Mouse (Mus musculus): ENCODE results near the gene Mtfr1l. TPM values are rescaled to one million over a fixed set of nuclear protein-coding genes. Genes with fewer than 3 reads are reported as not detected.

The Mtfr1l gene
- polyA plus RNA-seq, 1 experiment, result 59.7 TPM

DNA sequence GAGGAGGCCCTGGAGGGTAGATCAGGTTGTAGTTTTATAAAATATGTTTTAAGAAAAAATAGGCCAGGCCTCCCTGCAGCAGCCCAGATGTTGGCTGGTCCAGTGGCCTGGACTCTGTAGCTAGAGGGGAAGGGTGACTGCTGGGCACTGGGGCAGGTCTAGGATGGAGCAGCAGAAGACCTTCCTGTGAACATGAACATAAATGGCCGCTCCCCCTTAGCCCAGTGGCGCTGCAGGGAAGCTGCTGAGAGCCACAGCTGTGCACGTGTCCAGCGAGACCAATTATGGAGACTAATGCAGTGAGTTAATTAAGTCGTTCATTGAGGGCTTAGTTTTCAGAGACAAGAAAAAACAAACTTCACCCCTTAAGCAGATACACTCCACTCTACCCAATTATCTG is 9.4 kb downstream of the Mtfr1l start:
- no peak for TF ChIP-seq CTCF (IDR thresholded peaks at IDR 0.05; ENCODE audit: low read depth, low read length)
- TF ChIP-seq POLR2A (IDR thresholded peaks at IDR 0.05; ENCODE audit: borderline replicate concordance, low read depth, low read length), result no peak
- Histone ChIP-seq H3K27ac (ENCODE audit: insufficient read depth, low read depth, low read length) (peak overlapping the region; percentile 52), H3K4me1 (ENCODE audit: control insufficient read depth, insufficient read depth, low read length) (peaks cover 23% of the 10 kb centered on the region), H3K4me3 (ENCODE audit: insufficient read depth, low read length) (no peak overlapping the region)

DNA sequence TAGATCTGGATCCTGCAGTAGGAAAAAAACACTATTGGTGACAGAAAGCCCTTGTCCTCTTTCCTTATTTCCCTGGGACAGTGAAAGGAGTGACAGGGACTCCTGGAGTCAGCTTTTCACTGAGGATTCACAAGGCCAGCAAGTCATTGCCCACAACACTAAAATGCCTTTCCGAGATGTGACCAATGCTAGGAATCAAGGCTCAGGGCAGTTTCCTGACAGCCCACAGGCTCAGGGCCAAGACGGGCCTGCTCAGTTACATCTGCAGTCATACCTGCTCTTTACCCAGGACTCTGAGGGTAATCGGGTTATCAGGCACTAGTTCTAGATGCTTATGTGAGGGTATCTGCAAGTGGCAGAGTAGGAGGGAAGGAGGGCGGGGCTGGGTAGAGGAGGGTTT is 11.7 kb downstream of the Mtfr1l start:
- no peak overlapping the region for H3K27ac ChIP-seq (ENCODE audit: insufficient read depth, low read depth, low read length)
- TF ChIP-seq CTCF (IDR thresholded peaks at IDR 0.05; ENCODE audit: low read depth, low read length) (no peak), POLR2A (IDR thresholded peaks at IDR 0.05; ENCODE audit: borderline replicate concordance, low read depth, low read length) (no peak)
- H3K4me1 ChIP-seq (ENCODE audit: control insufficient read depth, insufficient read depth, low read length), result peaks cover 23% of the 10 kb centered on the region
- H3K4me3 ChIP-seq (ENCODE audit: insufficient read depth, low read length), result no peak overlapping the region

DNA sequence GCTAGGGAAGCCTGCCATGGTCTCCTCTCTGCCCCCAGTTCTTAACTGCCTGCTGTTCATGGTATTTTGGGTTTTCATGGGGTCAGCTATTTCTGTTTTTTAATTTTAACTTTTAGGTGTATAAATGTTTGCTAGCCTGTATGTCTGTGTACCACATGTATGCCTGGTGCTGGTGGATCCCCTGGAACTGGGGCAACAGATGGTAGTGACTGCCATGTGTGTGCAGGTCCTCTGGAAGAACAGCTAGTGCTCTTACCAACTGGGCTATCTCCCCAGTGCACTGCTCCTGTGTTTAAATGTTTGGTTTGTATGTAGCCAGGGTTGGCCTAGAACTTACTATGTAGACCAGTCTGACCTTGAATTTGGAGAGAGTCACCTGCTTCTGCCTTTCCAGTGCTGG is 15.9 kb downstream of the Mtfr1l start:
- Histone ChIP-seq H3K4me1 (ENCODE audit: control insufficient read depth, insufficient read depth, low read length) (peaks cover 34% of the 10 kb centered on the region), H3K4me3 (ENCODE audit: insufficient read depth, low read length) (no peak overlapping the region), H3K27ac (ENCODE audit: insufficient read depth, low read depth, low read length) (no peak overlapping the region)
- no peak for TF ChIP-seq CTCF (IDR thresholded peaks at IDR 0.05; ENCODE audit: low read depth, low read length)
- no peak for TF ChIP-seq POLR2A (IDR thresholded peaks at IDR 0.05; ENCODE audit: borderline replicate concordance, low read depth, low read length)

DNA sequence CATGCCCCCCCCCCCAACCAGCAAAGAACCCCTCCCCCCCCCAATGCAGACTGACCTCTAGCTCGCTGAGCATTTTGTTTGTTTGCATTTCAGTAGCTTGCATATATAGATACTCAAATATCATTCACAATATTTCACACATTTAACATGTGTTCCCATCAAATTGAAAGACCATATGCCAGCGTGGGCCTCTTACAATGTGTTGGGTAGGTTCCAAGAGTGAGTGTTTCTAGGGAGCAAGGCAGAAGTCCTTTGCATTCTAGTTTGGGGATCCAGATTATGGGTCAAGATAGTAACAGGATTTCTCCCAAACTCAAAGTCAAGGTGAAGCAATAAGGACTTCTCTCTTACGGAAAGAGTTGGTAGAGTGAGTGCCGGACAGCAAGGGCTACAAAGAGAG is 16.6 kb downstream of the Mtfr1l start:
- H3K4me1 ChIP-seq (ENCODE audit: control insufficient read depth, insufficient read depth, low read length), result peaks cover 37% of the 10 kb centered on the region
- no peak overlapping the region for H3K27ac ChIP-seq (ENCODE audit: insufficient read depth, low read depth, low read length)
- TF ChIP-seq POLR2A (IDR thresholded peaks at IDR 0.05; ENCODE audit: borderline replicate concordance, low read depth, low read length) (no peak), CTCF (IDR thresholded peaks at IDR 0.05; ENCODE audit: low read depth, low read length) (no peak)
- H3K4me3 ChIP-seq (ENCODE audit: insufficient read depth, low read length), result no peak overlapping the region

DNA sequence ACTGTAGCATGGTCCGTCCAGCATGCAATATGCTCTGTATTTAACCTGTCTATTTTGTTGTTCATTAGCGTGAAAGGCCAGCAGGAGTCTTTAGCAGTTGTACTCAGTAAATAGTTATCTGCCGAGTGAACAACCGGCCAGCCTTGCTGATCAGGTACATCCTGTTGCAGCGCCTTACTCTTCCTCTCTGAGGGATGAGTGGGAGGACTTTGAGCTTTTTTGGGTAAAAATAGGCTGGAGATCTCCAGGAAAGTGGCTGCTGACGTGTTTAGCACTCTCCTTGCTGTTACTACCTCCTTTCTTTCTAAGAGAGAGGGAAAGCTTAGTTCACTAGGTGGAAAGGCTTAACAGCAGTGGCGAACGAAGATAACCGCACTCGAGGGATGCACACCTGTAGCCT is 17.5 kb downstream of the Mtfr1l start:
- TF ChIP-seq POLR2A (IDR thresholded peaks at IDR 0.05; ENCODE audit: borderline replicate concordance, low read depth, low read length) (no peak), CTCF (IDR thresholded peaks at IDR 0.05; ENCODE audit: low read depth, low read length) (no peak)
- Histone ChIP-seq H3K27ac (ENCODE audit: insufficient read depth, low read depth, low read length) (no peak overlapping the region), H3K4me1 (ENCODE audit: control insufficient read depth, insufficient read depth, low read length) (peaks cover 40% of the 10 kb centered on the region), H3K4me3 (ENCODE audit: insufficient read depth, low read length) (no peak overlapping the region)

DNA sequence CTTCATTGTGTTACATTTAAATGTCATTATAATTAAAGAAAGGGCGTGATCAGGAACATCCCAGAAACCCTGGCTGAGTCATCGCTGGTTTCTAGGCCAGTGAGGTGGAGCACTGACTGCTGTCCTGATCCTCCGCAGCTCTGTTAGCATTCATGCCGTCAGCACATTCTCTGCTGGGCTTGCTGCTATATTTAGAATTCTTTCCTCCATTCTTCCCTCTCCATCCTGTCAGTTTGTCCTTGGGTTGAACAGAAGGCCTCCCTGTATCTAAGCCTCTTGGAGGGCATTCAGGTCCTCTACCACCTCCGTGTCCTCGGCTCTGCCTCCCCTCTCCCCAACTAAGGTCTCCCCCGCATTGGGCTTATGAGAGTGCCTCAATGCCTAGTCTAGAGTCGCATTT is 18.2 kb downstream of the Mtfr1l start:
- peak overlapping the region; percentile 55 for H3K27ac ChIP-seq (ENCODE audit: insufficient read depth, low read depth, low read length)
- H3K4me3 ChIP-seq (ENCODE audit: insufficient read depth, low read length), result no peak overlapping the region
- no peak for TF ChIP-seq POLR2A (IDR thresholded peaks at IDR 0.05; ENCODE audit: borderline replicate concordance, low read depth, low read length)
- no peak for TF ChIP-seq CTCF (IDR thresholded peaks at IDR 0.05; ENCODE audit: low read depth, low read length)
- H3K4me1 ChIP-seq (ENCODE audit: control insufficient read depth, insufficient read depth, low read length), result peaks cover 40% of the 10 kb centered on the region

DNA sequence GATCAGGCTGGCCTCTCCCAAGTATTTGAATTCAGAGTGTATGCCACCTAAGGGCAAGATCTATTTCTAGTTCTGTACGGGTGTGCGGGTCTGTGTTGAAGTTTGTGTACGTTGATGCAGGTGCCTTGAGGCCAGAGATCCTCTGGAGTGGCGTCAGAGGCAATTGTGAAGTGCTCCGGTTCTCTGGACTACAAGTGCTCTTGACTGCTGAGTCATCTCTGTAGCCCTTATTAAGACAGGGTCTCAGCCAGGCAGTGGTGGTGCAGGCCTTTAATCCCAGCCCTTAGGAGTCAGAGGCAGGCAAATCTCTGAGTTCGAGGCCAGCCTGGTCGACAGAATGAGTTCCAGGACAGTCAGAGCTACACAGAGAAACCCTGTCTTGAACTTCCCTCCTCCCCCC is 19.6 kb downstream of the Mtfr1l start:
- TF ChIP-seq POLR2A (IDR thresholded peaks at IDR 0.05; ENCODE audit: borderline replicate concordance, low read depth, low read length) (no peak), CTCF (IDR thresholded peaks at IDR 0.05; ENCODE audit: low read depth, low read length) (no peak)
- peak overlapping the region; percentile 17; the same call in 1 of the 2 replicates for H3K27ac ChIP-seq (ENCODE audit: insufficient read depth, low read depth, low read length)
- H3K4me1 ChIP-seq (ENCODE audit: control insufficient read depth, insufficient read depth, low read length), result peaks cover 40% of the 10 kb centered on the region
- no peak overlapping the region for H3K4me3 ChIP-seq (ENCODE audit: insufficient read depth, low read length)

DNA sequence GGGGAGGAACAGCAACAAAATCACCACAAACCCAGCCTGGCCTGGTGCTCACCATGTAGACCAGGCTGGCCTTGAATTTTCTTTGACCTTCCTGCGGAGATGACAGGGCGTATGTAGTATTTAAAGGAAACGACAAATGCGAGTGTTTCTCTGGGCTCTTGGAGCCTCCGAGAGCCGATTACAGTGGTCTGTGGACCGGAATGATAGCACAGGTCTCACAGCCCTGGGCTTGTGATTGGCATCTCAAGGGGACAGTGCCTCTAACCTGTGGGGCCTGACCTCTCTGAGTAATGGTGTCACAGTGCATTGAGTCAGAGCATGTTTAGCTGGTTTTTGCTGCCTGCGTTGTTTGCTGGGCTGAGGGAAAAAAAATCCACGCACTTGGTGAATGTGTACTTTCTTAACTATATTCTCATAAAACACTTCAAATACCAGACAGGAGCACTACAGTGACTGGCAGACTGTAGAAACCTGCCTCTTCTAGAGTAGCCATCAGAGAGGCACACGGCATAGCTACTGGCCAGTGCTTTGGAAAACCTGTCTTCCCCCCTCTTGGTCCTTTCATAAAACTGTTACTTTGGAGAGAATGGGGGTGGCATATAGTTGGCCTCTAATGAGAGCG is 20.8 kb downstream of the Mtfr1l start:
- Histone ChIP-seq H3K4me1 (ENCODE audit: control insufficient read depth, insufficient read depth, low read length) (peaks cover 42% of the 10 kb centered on the region), H3K4me3 (ENCODE audit: insufficient read depth, low read length) (no peak overlapping the region), H3K27ac (ENCODE audit: insufficient read depth, low read depth, low read length) (no peak overlapping the region)
- TF ChIP-seq POLR2A (IDR thresholded peaks at IDR 0.05; ENCODE audit: borderline replicate concordance, low read depth, low read length) (no peak), CTCF (IDR thresholded peaks at IDR 0.05; ENCODE audit: low read depth, low read length) (no peak)

DNA sequence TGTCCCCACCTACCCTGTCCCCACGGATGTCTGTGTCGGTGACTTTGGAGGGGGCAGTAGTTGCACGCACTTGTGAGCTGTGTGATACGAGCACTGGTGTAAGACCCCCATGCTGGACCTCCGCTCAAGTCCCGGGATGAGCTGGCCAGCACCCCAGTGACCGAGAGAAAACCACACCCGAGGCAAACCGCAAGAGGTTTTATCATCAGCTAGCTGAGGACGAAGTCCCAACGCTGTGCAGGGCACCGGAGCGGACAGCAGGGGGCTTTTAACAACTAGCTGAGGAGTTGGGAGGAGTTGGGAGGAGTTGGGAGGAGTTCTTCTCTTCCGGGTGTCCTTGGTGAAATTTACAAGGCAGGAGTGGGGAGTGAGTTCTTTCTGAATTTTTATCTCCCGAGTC is 22.4 kb downstream of the Mtfr1l start:
- peaks cover 38% of the 10 kb centered on the region for H3K4me1 ChIP-seq (ENCODE audit: control insufficient read depth, insufficient read depth, low read length)
- H3K4me3 ChIP-seq (ENCODE audit: insufficient read depth, low read length), result peak overlapping the region; percentile 57
- TF ChIP-seq POLR2A (IDR thresholded peaks at IDR 0.05; ENCODE audit: borderline replicate concordance, low read depth, low read length) (no peak), CTCF (IDR thresholded peaks at IDR 0.05; ENCODE audit: low read depth, low read length) (no peak)
- peak overlapping the region; percentile 27 for H3K27ac ChIP-seq (ENCODE audit: insufficient read depth, low read depth, low read length)

DNA sequence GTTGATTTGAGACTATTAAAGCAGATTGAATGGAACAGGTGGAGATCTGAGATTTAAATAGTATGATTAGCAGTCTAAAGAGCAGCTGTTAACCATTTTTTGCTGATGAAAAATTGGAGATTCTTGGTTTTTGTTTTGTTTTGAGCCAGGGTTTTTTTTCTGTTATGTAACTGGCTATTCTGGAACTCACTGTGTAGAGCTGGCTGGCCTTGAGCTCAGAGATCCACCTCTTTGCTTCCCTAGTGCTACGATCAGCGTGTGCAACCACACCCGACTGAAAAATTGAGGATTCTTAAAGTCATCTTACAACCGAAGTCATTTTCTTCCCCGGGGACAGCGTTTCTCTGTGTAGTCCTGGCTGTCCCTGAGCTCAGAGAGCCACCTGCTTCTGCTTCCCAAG is 23.5 kb downstream of the Mtfr1l start:
- Histone ChIP-seq H3K4me3 (ENCODE audit: insufficient read depth, low read length) (peak overlapping the region; percentile 59), H3K27ac (ENCODE audit: insufficient read depth, low read depth, low read length) (peak overlapping the region; percentile 36), H3K4me1 (ENCODE audit: control insufficient read depth, insufficient read depth, low read length) (peaks cover 29% of the 10 kb centered on the region)
- no peak for TF ChIP-seq CTCF (IDR thresholded peaks at IDR 0.05; ENCODE audit: low read depth, low read length)
- no peak for TF ChIP-seq POLR2A (IDR thresholded peaks at IDR 0.05; ENCODE audit: borderline replicate concordance, low read depth, low read length)

Data from bone marrow macrophage, adult 2 months (primary cell).